In the genomic region with DNA sequence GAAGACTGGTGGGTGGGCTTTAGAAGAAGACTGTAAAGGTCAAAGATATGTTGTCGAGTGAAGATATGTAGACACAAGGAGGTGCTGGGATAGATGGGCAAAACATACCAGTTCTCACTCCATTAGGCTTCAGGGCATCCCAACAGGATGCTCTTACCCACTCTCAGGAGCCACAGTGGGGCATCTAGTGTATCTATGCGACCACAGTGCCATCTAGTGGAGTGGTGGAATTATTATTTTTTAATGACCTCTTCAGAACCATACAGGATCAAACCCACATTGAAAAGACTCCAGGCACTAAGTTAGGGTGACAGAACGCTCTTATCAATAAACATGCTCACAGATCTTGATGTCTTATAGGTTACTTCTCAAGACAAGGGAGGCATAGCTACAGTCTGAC, we compare ENCODE assay signal across 8 mouse cellular contexts.
DNase-seq lines count a peak whose midpoint lies in the region; ATAC-seq and TF ChIP-seq lines count a peak whose summit lies in the region.

No protein-coding gene starts in this region.

- no peaks in the 10 kb centered on the region for H3K36me3 ChIP-seq in heart, embryonic 15.5 days

- in situ Hi-C loops in Patski (cut with MboI; ENCODE audit: low pct_unique_long_range_greater_than_20kb): loop anchor here (10.0 kb wide), 4 partner anchors 167 to 547 kb away; no protein-coding TSS in a partner anchor

- H3K4me2 ChIP-seq in heart, embryonic 15.5 days: no peak overlapping the region

- no peak overlapping the region for H3K9ac ChIP-seq in heart, embryonic 15.5 days

- TF ChIP-seq CTCF in Patski (IDR thresholded peaks at IDR 0.05): peak; percentile 75

- 31% methylated on average over 3 of the region's 3 CpGs for WGBS in heart, embryonic 15.5 days

- no peak overlapping the region for H3K27ac ChIP-seq in heart, embryonic 15.5 days

- no peak for ATAC-seq in Patski
- ATAC-seq in heart, embryonic 15.5 days (replicated peaks; ENCODE audit: insufficient number of reproducible peaks, insufficient read depth, low FRiP score, low read depth): peak; percentile 64; the same call in 1 of the 2 replicates

- H3K4me3 ChIP-seq in heart, embryonic 15.5 days: no peak overlapping the region

- CTCF ChIA-PET in Patski (lab: Charles Lee): interaction anchor here (0.7 to 2.3 kb wide), 13 partner anchors 10 to 680 kb away, joined by 3 to 8 read pairs (median 3); no protein-coding TSS in a partner anchor

- DNase-seq in left cerebral cortex, adult 18-20 months (ENCODE audit: low spot score in 2 of 2): peak; percentile 39 to 51
- no peak for DNase-seq in left cerebral cortex, adult 8-10 months (ENCODE audit: low spot score in 2 of 2)
- no peak for DNase-seq in Patski (ENCODE audit: low read depth, low spot score)
- peak; percentile 80 to 85 for DNase-seq in cerebellum, postnatal 10 days
- peak; percentile 69 for DNase-seq in kidney, postnatal 14 days
- DNase-seq in lung, postnatal 25 days (ENCODE audit: low spot score): peak; percentile 59
- DNase-seq in telencephalon, adult 2 months (ENCODE audit: low read depth, low spot score): peak; percentile 27

- no peaks in the 10 kb centered on the region for H3K27me3 ChIP-seq in Patski
- H3K27me3 ChIP-seq in heart, embryonic 15.5 days: no peaks in the 10 kb centered on the region

- H3K4me1 ChIP-seq in heart, embryonic 15.5 days (replicated peaks): peaks cover 5% of the 10 kb centered on the region

- POLR2A ChIA-PET in Patski (lab: Charles Lee): no interaction called here

- no peaks in the 10 kb centered on the region for H3K9me3 ChIP-seq in heart, embryonic 15.5 days (replicated peaks)

Comparison
In these comparisons a context has a peak if more than half of its experiments do, and no peak if none do; other contexts are left out.
1. DNase-seq: peak in left cerebral cortex, adult 18-20 months (2 of 2), cerebellum, postnatal 10 days (2 of 2), kidney, postnatal 14 days (single experiment), lung, postnatal 25 days (single experiment) and telencephalon, adult 2 months (single experiment); none in left cerebral cortex, adult 8-10 months (0 of 2) and Patski (single experiment).